Mouse (Mus musculus): ENCODE measurements around the gene Opa3. TPM values are rescaled to one million over a fixed set of nuclear protein-coding genes. Genes with fewer than 3 reads are reported as not detected.
A peak's percentile ranks its signal among the peaks of the same experiment; 100 is the strongest.

Gene Opa3
- polyA plus RNA-seq (2015; fragmentation: Nextera tagmentation; extraction: Ambion mirVana) = 17.3 and 18.8 TPM in 2 replicates

DNA sequence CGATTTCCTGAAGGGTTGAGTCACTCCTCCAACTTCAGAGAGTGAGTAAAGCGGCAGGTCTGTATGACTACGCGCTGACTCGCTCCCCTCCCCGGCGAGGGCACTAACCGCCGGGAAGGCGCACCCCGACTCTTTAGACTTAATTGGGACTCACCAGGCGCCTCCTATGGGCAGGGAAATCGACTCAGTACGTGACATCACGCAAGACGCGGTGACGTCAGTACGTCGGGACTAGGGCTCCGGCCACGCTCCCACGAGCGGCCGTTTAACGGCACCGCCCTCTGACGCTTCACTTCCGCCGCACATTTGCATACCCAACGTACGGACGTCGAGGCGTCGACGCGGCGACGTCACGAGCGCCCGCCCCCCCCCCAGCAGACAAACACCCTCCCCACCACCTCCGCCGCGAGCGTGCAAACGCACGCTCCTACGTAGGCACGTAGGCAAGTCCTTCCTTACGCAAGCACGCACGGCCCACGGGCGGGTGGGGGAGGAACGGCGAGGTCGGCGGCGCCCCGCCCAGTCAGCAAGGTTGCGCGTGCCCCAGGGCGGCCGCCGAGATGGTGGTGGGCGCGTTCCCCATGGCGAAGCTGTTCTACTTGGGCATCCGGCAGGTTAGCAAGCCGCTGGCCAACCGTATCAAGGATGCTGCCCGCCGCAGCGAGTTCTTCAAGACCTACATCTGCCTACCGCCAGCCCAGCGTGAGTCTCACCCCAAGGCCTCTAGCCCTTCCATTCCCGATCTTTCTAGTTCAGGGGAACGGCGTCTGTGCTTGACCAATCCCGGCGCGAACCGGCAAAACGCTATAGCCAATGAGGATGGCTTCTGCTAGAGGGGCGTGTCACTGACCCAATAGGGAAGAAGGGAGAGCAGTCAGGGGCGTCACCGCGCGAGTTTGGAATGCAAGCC lies at the start of gene Opa3:
Opa3 (plus strand) TSS at position 452 of the 910 bp plus-strand sequence.
- WGBS (ENCODE audit: insufficient replicate concordance) = under 1% methylated on average over 91 of the region's 91 CpGs
- ATAC-seq (ENCODE audit: low read depth) (peak; percentile 84), DNase-seq (peak; percentile 99)
- Histone ChIP-seq H3K4me2 (peak within 1 kb of the TSS; percentile 87), H3K4me3 (replicated peaks) (peak within 1 kb of the TSS; percentile 76), H3K27me3 (no peaks in the 10 kb centered on the region), H3K4me1 (replicated peaks) (peaks cover 74% of the 10 kb centered on the region), H3K9me3 (replicated peaks) (no peaks in the 10 kb centered on the region), H3K9ac (peak within 1 kb of the TSS; percentile 90), H3K36me3 (peaks cover 32% of the 10 kb centered on the region), H3K27ac (peak within 1 kb of the TSS; percentile 100)

GRCm38 (mm10) chr7:19178443-19179092 lies 49.6 kb upstream of the Opa3 start:
- WGBS (ENCODE audit: insufficient replicate concordance) = 2% methylated on average over 27 of the region's 27 CpGs
- Histone ChIP-seq H3K9me3 (replicated peaks) (no peaks in the 10 kb centered on the region), H3K9ac (no peak overlapping the region), H3K4me1 (replicated peaks) (peaks cover 52% of the 10 kb centered on the region), H3K27me3 (peaks cover 68% of the 10 kb centered on the region), H3K27ac (no peak overlapping the region), H3K4me2 (peak overlapping the region; percentile 77), H3K36me3 (no peaks in the 10 kb centered on the region), H3K4me3 (replicated peaks) (no peak overlapping the region)
- DNase-seq (peak; percentile 66), ATAC-seq (ENCODE audit: low read depth) (no peak)

- Histone ChIP-seq H3K27ac (no peak overlapping the region), H3K36me3 (0 out of 2 replicates have a peak, but pooled peaks cover 3% of the 10 kb centered on the region), H3K9me3 (replicated peaks) (no peaks in the 10 kb centered on the region), H3K4me3 (replicated peaks) (peak overlapping the region; percentile 25; the same call in 1 of the 2 replicates), H3K4me1 (replicated peaks) (peaks cover 52% of the 10 kb centered on the region), H3K4me2 (peak overlapping the region; percentile 77), H3K9ac (peak overlapping the region; percentile 9; the same call in 1 of the 2 replicates), H3K27me3 (peaks cover 62% of the 10 kb centered on the region)
- DNase-seq (peak; percentile 49), ATAC-seq (ENCODE audit: low read depth) (0 out of 2 replicates have a peak, but pooled peaks have one; percentile 6)
- under 1% methylated on average over 32 of the region's 32 CpGs for WGBS (ENCODE audit: insufficient replicate concordance)
Observed at GRCm38 (mm10) chr7:19179173-19179572, 49.0 kb upstream of the Opa3 start.

GRCm38 (mm10) chr7:19179936-19180335 lies 48.2 kb upstream of the Opa3 start:
- peak overlapping the region; percentile 25; the same call in 1 of the 2 replicates for H3K4me3 ChIP-seq (replicated peaks)
- peak overlapping the region; percentile 77 for H3K4me2 ChIP-seq
- H3K27ac ChIP-seq = no peak overlapping the region
- WGBS (ENCODE audit: insufficient replicate concordance) = 33% methylated on average over 6 of the region's 6 CpGs
- H3K4me1 ChIP-seq (replicated peaks) = peaks cover 59% of the 10 kb centered on the region
- ATAC-seq (ENCODE audit: low read depth) (no peak), DNase-seq (no peak)
- H3K9me3 ChIP-seq (replicated peaks) = no peaks in the 10 kb centered on the region
- H3K27me3 ChIP-seq = peaks cover 56% of the 10 kb centered on the region
- 0 out of 2 replicates have a peak, but pooled peaks cover 3% of the 10 kb centered on the region for H3K36me3 ChIP-seq
- H3K9ac ChIP-seq = 0 out of 2 replicates have a peak overlapping the region, but pooled peaks have one; percentile 9

DNA sequence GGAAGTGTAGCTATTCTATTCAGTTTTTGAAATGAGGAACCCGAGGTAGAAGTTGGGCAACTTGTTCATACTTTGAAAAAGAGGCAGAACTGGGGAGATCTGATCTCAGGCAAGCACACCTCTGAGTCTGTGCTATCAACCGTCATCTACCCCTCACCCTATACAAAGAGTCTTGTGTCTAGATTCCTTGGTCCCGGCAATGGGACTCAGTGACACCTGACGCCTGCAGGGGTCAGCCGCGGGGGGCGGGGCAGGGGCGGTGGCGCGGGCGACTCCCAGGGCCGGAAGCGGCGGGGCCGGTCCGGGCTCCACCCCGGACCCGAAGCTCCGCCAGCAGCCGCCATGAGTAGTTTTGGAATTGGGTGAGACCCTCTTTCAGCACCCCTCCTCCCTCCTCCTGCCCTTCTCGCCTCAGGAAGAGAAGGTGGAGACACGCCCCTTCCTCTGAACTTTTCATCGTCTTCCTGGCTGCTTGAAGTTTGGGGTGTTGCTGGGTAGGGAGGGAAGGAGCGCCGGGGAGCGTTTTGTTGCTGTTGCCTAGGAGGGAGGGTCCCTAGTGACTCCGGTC lies 47.2 kb upstream of the Opa3 start:
- Histone ChIP-seq H3K9ac (peak overlapping the region; percentile 74), H3K4me1 (replicated peaks) (peaks cover 59% of the 10 kb centered on the region), H3K4me2 (peak overlapping the region; percentile 77), H3K27me3 (peaks cover 48% of the 10 kb centered on the region), H3K4me3 (replicated peaks) (peak overlapping the region; percentile 67), H3K27ac (0 out of 2 replicates have a peak overlapping the region, but pooled peaks have one; percentile 24), H3K36me3 (0 out of 2 replicates have a peak, but pooled peaks cover 3% of the 10 kb centered on the region), H3K9me3 (replicated peaks) (no peaks in the 10 kb centered on the region)
- no peak for DNase-seq
- peak; percentile 55 for ATAC-seq (ENCODE audit: low read depth)
- under 1% methylated on average over 27 of the region's 27 CpGs for WGBS (ENCODE audit: insufficient replicate concordance)

DNA sequence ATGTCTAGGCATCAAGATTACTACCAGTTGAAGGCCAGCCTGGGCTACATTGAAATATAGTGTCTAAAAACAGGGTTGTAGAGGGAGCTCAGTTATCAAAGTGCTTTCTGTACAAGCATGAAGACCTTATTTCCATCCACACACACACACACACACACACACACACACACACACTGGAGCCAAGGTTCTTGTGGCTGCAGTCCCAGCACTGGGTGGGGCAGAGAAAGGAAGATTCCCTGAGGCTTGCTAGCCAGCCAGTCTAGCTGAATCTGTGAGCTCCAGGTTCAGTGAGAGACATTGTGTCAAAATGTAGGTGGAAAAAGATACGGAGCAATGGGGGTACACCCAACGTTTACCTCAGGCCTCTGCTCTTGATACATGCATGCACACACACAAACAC lies 43.9 kb upstream of the Opa3 start:
- Histone ChIP-seq H3K4me1 (replicated peaks) (peaks cover 40% of the 10 kb centered on the region), H3K36me3 (0 out of 2 replicates have a peak, but pooled peaks cover 3% of the 10 kb centered on the region), H3K27ac (no peak overlapping the region), H3K4me2 (no peak overlapping the region), H3K9ac (no peak overlapping the region), H3K4me3 (replicated peaks) (no peak overlapping the region), H3K9me3 (replicated peaks) (no peaks in the 10 kb centered on the region), H3K27me3 (peaks cover 15% of the 10 kb centered on the region)
- 66% methylated on average over 2 of the region's 2 CpGs for WGBS (ENCODE audit: insufficient replicate concordance)
- no peak for DNase-seq
- no peak for ATAC-seq (ENCODE audit: low read depth)

GRCm38 (mm10) chr7:19184758-19185157 lies 43.4 kb upstream of the Opa3 start:
- Histone ChIP-seq H3K4me1 (replicated peaks) (peaks cover 35% of the 10 kb centered on the region), H3K9me3 (replicated peaks) (no peaks in the 10 kb centered on the region), H3K36me3 (0 out of 2 replicates have a peak, but pooled peaks cover 3% of the 10 kb centered on the region), H3K4me2 (no peak overlapping the region), H3K9ac (no peak overlapping the region), H3K27me3 (peaks cover 9% of the 10 kb centered on the region), H3K4me3 (replicated peaks) (no peak overlapping the region), H3K27ac (no peak overlapping the region)
- WGBS (ENCODE audit: insufficient replicate concordance) = 73% methylated on average over 6 of the region's 6 CpGs
- no peak for ATAC-seq (ENCODE audit: low read depth)
- DNase-seq = no peak

GRCm38 (mm10) chr7:19194676-19195075 lies 33.5 kb upstream of the Opa3 start:
- 0 out of 2 replicates have a peak, but pooled peaks cover 4% of the 10 kb centered on the region for H3K4me1 ChIP-seq (replicated peaks)
- no peaks in the 10 kb centered on the region for H3K27me3 ChIP-seq
- no peak overlapping the region for H3K9ac ChIP-seq
- H3K4me2 ChIP-seq = no peak overlapping the region
- peaks cover 29% of the 10 kb centered on the region for H3K36me3 ChIP-seq
- H3K9me3 ChIP-seq (replicated peaks) = no peaks in the 10 kb centered on the region
- ATAC-seq (ENCODE audit: low read depth) (no peak), DNase-seq (no peak)
- H3K4me3 ChIP-seq (replicated peaks) = no peak overlapping the region
- WGBS (ENCODE audit: insufficient replicate concordance) = 79% methylated on average over 4 of the region's 4 CpGs
- H3K27ac ChIP-seq = no peak overlapping the region

DNA sequence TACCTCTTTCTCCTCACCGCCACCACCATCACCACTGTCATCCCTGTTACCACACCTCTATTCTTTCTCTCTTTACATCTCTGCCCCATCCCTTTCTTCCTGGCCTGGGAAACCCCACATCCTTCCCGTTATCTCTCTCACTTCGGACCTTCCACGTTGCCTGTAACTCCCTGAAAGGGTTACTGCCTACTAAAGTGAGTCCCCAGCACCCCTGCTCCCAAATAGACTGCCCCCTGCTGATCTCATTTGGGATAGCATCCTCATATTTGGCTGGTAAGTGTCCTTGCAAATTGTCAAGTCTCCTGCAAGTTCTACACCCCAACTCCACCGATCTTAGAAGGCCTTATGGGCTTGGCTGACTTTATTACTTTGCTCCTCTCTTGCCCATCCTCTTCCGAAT lies 31.5 kb upstream of the Opa3 start:
- H3K4me2 ChIP-seq = no peak overlapping the region
- peaks cover 4% of the 10 kb centered on the region for H3K4me1 ChIP-seq (replicated peaks)
- H3K9ac ChIP-seq = no peak overlapping the region
- H3K4me3 ChIP-seq (replicated peaks) = no peak overlapping the region
- peaks cover 29% of the 10 kb centered on the region for H3K36me3 ChIP-seq
- H3K27ac ChIP-seq = no peak overlapping the region
- WGBS (ENCODE audit: insufficient replicate concordance) = 47% methylated on average over 6 of the region's 6 CpGs
- H3K27me3 ChIP-seq = no peaks in the 10 kb centered on the region
- ATAC-seq (ENCODE audit: low read depth) (no peak), DNase-seq (no peak)
- no peaks in the 10 kb centered on the region for H3K9me3 ChIP-seq (replicated peaks)

DNA sequence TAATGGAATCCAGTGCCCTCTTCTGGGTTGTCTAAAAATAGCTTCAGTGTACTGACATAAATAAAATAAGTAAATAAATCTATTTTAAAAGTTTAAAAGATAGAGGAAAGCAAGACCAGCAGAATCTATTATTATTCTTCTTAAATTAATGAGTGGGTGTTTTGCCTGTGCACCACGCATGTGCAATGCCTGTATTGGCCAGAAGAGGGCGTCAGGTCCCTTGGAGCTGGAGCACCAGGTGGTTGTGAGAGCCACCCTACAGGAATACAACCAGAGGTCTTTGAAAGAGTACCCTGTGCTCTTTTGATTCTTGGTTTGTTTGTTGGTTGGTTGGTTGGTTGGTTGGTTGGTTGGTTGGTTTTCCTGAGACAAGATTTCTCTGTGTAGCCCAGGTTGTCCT lies 30.1 kb upstream of the Opa3 start:
- WGBS (ENCODE audit: insufficient replicate concordance) = 23% methylated on average over 2 of the region's 2 CpGs
- no peak overlapping the region for H3K9ac ChIP-seq
- DNase-seq (no peak), ATAC-seq (ENCODE audit: low read depth) (no peak)
- peaks cover 33% of the 10 kb centered on the region for H3K36me3 ChIP-seq
- no peaks in the 10 kb centered on the region for H3K27me3 ChIP-seq
- H3K4me1 ChIP-seq (replicated peaks) = peaks cover 11% of the 10 kb centered on the region
- no peak overlapping the region for H3K4me3 ChIP-seq (replicated peaks)
- no peak overlapping the region for H3K4me2 ChIP-seq
- no peak overlapping the region for H3K27ac ChIP-seq
- no peaks in the 10 kb centered on the region for H3K9me3 ChIP-seq (replicated peaks)

DNA sequence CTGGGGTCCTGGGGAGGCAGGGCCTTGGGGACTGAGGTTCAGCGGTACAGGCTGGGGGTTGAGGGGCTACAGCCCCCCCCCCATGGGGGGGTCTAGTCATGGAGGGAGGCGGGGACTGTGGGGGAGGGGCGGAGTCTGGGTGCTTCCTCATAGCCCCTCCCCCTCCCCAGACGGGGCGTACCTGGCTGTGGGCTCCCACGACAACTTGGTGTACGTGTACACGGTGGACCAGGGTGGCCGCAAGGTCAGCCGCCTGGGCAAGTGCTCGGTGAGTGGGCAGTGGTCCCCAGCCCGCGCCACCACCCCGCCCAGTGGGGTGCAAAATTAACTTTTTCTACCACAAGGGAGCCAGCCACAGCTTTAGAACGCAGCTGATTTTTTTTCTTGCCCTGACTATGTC lies 26.5 kb upstream of the Opa3 start:
- Histone ChIP-seq H3K9ac (no peak overlapping the region), H3K4me2 (no peak overlapping the region), H3K36me3 (peaks cover 27% of the 10 kb centered on the region; the same call in 1 of the 2 replicates), H3K9me3 (replicated peaks) (no peaks in the 10 kb centered on the region), H3K4me3 (replicated peaks) (no peak overlapping the region), H3K27ac (no peak overlapping the region), H3K27me3 (no peaks in the 10 kb centered on the region), H3K4me1 (replicated peaks) (peaks cover 11% of the 10 kb centered on the region)
- WGBS (ENCODE audit: insufficient replicate concordance) = 67% methylated on average over 15 of the region's 15 CpGs
- DNase-seq (no peak), ATAC-seq (ENCODE audit: low read depth) (no peak)

Data from liver, embryonic 13.5 days (tissue).